Mouse (Mus musculus) forebrain, embryonic 13.5 days (tissue): ENCODE data around the gene 1600014C23Rik. TPM values are rescaled to one million over a fixed set of nuclear protein-coding genes. Genes with fewer than 3 reads are reported as not detected.

Source experiments
- ATAC-seq: fragments of 200-750 bp; cut with Nextera tagmentation; 2 replicates; pipeline ENCODE4 v1.8.0; 2017
- H3K27ac ChIP-seq: fragments of 300-500 bp; sonication (generic); 2 replicates; pipeline ENCODE4 v1.5.1; 2015; ENCODE audit warnings: inconsistent platforms, mild to moderate bottlenecking, moderate library complexity
- H3K27me3 ChIP-seq: fragments of 300-500 bp; sonication (generic); 2 replicates; pipeline ENCODE4 v1.6.1; 2015; ENCODE audit warnings: mild to moderate bottlenecking, inconsistent platforms
- H3K36me3 ChIP-seq: fragments of 300-500 bp; sonication (generic); 2 replicates; pipeline ENCODE4 v1.6.1; 2015; ENCODE audit warnings: mild to moderate bottlenecking, inconsistent platforms; ENCODE audit not compliant: poor library complexity, severe bottlenecking
- H3K4me1 ChIP-seq: fragments of 300-500 bp; sonication (generic); 2 replicates; pipeline ENCODE4 v1.6.1; 2015; ENCODE audit warnings: inconsistent platforms
- H3K4me2 ChIP-seq: fragments of 300-500 bp; sonication (generic); 2 replicates; pipeline ENCODE4 v1.6.1; 2015; ENCODE audit warnings: inconsistent platforms, mild to moderate bottlenecking, moderate library complexity
- H3K4me3 ChIP-seq: fragments of 300-500 bp; sonication (generic); 2 replicates; pipeline ENCODE4 v1.5.1; 2015; ENCODE audit warnings: mild to moderate bottlenecking, inconsistent platforms
- H3K9ac ChIP-seq: fragments of 300-500 bp; sonication (generic); 2 replicates; pipeline ENCODE4 v1.6.1; 2015; ENCODE audit warnings: mild to moderate bottlenecking, inconsistent platforms
- H3K9me3 ChIP-seq: fragments of 300-500 bp; sonication (generic); replicated peaks from 2 replicates; pipeline ENCODE4 v1.6.1; 2016; ENCODE audit warnings: inconsistent platforms
- WGBS: fragments of 180-500 bp; shearing (Covaris S2); methylation state at CpG from one replicate; pipeline ENCODE4 v1.1.7; 2015; 5-methylcytosine and 5-hydroxymethylcytosine counted together
- polyA plus RNA-seq: library from polyadenylated mRNA; unstranded; fragments of >200 nt; fragmentation: Nextera tagmentation; extraction: Ambion mirVana; gene quantifications from 2 replicates; pipeline ENCODE4 v1.2.1, GENCODE M21; 2015

Gene 1600014C23Rik
- polyA plus RNA-seq, 1 experiment from 2014 or later: 0.48 TPM

- Histone ChIP-seq H3K27ac (no peak overlapping the region), H3K4me2 (no peak overlapping the region), H3K4me1 (no peaks in the 10 kb centered on the region), H3K9ac (no peak overlapping the region), H3K27me3 (no peaks in the 10 kb centered on the region), H3K9me3 (no peaks in the 10 kb centered on the region), H3K4me3 (no peak overlapping the region), H3K36me3 (no peaks in the 10 kb centered on the region)
- WGBS: 66% methylated on average over 3 of the region's 3 CpGs
- ATAC-seq: no peak
Observed at GRCm38 (mm10) chr17:45711525-45711924, 22.1 kb downstream of the 1600014C23Rik start.

- no peak for ATAC-seq
- Histone ChIP-seq H3K4me1 (no peaks in the 10 kb centered on the region), H3K4me2 (no peak overlapping the region), H3K4me3 (no peak overlapping the region), H3K9me3 (no peaks in the 10 kb centered on the region), H3K9ac (no peak overlapping the region), H3K27me3 (no peaks in the 10 kb centered on the region), H3K27ac (no peak overlapping the region), H3K36me3 (no peaks in the 10 kb centered on the region)
- 85% methylated on average over 8 of the region's 8 CpGs for WGBS
Observed at GRCm38 (mm10) chr17:45710407-45710806, 23.2 kb downstream of the 1600014C23Rik start.

GRCm38 (mm10) chr17:45709829-45710228, 23.8 kb downstream of the 1600014C23Rik start:
- no peak overlapping the region for H3K27ac ChIP-seq
- H3K9ac ChIP-seq: no peak overlapping the region
- no peaks in the 10 kb centered on the region for H3K27me3 ChIP-seq
- no peak for ATAC-seq
- no peaks in the 10 kb centered on the region for H3K4me1 ChIP-seq
- H3K4me3 ChIP-seq: no peak overlapping the region
- H3K4me2 ChIP-seq: no peak overlapping the region
- H3K36me3 ChIP-seq: no peaks in the 10 kb centered on the region
- WGBS: 56% methylated on average over 3 of the region's 3 CpGs
- no peaks in the 10 kb centered on the region for H3K9me3 ChIP-seq

GRCm38 (mm10) chr17:45708179-45708578, 25.5 kb downstream of the 1600014C23Rik start:
- no peak overlapping the region for H3K27ac ChIP-seq
- H3K27me3 ChIP-seq: no peaks in the 10 kb centered on the region
- H3K9ac ChIP-seq: no peak overlapping the region
- WGBS: 83% methylated on average over 8 of the region's 8 CpGs
- no peak overlapping the region for H3K4me3 ChIP-seq
- H3K4me1 ChIP-seq: no peaks in the 10 kb centered on the region
- no peak overlapping the region for H3K4me2 ChIP-seq
- no peaks in the 10 kb centered on the region for H3K9me3 ChIP-seq
- ATAC-seq: no peak
- H3K36me3 ChIP-seq: no peaks in the 10 kb centered on the region

GRCm38 (mm10) chr17:45707376-45707775, 26.3 kb downstream of the 1600014C23Rik start:
- H3K27me3 ChIP-seq: no peaks in the 10 kb centered on the region
- H3K4me2 ChIP-seq: no peak overlapping the region
- H3K9ac ChIP-seq: no peak overlapping the region
- no peak for ATAC-seq
- WGBS: 49% methylated on average over 3 of the region's 3 CpGs
- no peaks in the 10 kb centered on the region for H3K4me1 ChIP-seq
- no peaks in the 10 kb centered on the region for H3K9me3 ChIP-seq
- no peaks in the 10 kb centered on the region for H3K36me3 ChIP-seq
- H3K27ac ChIP-seq: no peak overlapping the region
- no peak overlapping the region for H3K4me3 ChIP-seq

GRCm38 (mm10) chr17:45706796-45707195, 26.8 kb downstream of the 1600014C23Rik start:
- 74% methylated on average over 5 of the region's 5 CpGs for WGBS
- H3K4me2 ChIP-seq: no peak overlapping the region
- H3K36me3 ChIP-seq: no peaks in the 10 kb centered on the region
- ATAC-seq: no peak
- H3K4me1 ChIP-seq: no peaks in the 10 kb centered on the region
- no peak overlapping the region for H3K9ac ChIP-seq
- H3K27me3 ChIP-seq: no peaks in the 10 kb centered on the region
- no peak overlapping the region for H3K27ac ChIP-seq
- no peak overlapping the region for H3K4me3 ChIP-seq
- no peaks in the 10 kb centered on the region for H3K9me3 ChIP-seq

GRCm38 (mm10) chr17:45703187-45703586, 30.5 kb downstream of the 1600014C23Rik start:
- ATAC-seq: no peak
- H3K27me3 ChIP-seq: no peaks in the 10 kb centered on the region
- no peak overlapping the region for H3K9ac ChIP-seq
- H3K4me1 ChIP-seq: no peaks in the 10 kb centered on the region
- H3K4me2 ChIP-seq: no peak overlapping the region
- no peaks in the 10 kb centered on the region for H3K9me3 ChIP-seq
- no peak overlapping the region for H3K4me3 ChIP-seq
- H3K27ac ChIP-seq: no peak overlapping the region
- peaks cover 16% of the 10 kb centered on the region for H3K36me3 ChIP-seq
- WGBS: 71% methylated on average over 7 of the region's 7 CpGs

GRCm38 (mm10) chr17:45702254-45702653, 31.4 kb downstream of the 1600014C23Rik start:
- H3K9ac ChIP-seq: no peak overlapping the region
- no peak overlapping the region for H3K27ac ChIP-seq
- H3K36me3 ChIP-seq: peaks cover 22% of the 10 kb centered on the region
- H3K4me1 ChIP-seq: no peaks in the 10 kb centered on the region
- no peak overlapping the region for H3K4me3 ChIP-seq
- 60% methylated on average over 4 of the region's 4 CpGs for WGBS
- H3K4me2 ChIP-seq: no peak overlapping the region
- H3K9me3 ChIP-seq: no peaks in the 10 kb centered on the region
- no peaks in the 10 kb centered on the region for H3K27me3 ChIP-seq
- no peak for ATAC-seq

GRCm38 (mm10) chr17:45701236-45701591, 32.4 kb downstream of the 1600014C23Rik start:
- H3K9ac ChIP-seq: no peak overlapping the region
- H3K9me3 ChIP-seq: no peaks in the 10 kb centered on the region
- peaks cover 32% of the 10 kb centered on the region for H3K36me3 ChIP-seq
- H3K4me3 ChIP-seq: no peak overlapping the region
- H3K27me3 ChIP-seq: no peaks in the 10 kb centered on the region
- H3K4me1 ChIP-seq: no peaks in the 10 kb centered on the region
- ATAC-seq: no peak
- no peak overlapping the region for H3K27ac ChIP-seq
- WGBS: 72% methylated on average over 9 of the region's 9 CpGs
- no peak overlapping the region for H3K4me2 ChIP-seq

GRCm38 (mm10) chr17:45700496-45701235, 33.0 kb downstream of the 1600014C23Rik start:
- H3K9ac ChIP-seq: no peak overlapping the region
- H3K27me3 ChIP-seq: no peaks in the 10 kb centered on the region
- peaks cover 33% of the 10 kb centered on the region for H3K36me3 ChIP-seq
- no peaks in the 10 kb centered on the region for H3K4me1 ChIP-seq
- H3K4me2 ChIP-seq: no peak overlapping the region
- H3K27ac ChIP-seq: no peak overlapping the region
- no peak overlapping the region for H3K4me3 ChIP-seq
- 62% methylated on average over 9 of the region's 16 CpGs for WGBS
- ATAC-seq: no peak
- H3K9me3 ChIP-seq: no peaks in the 10 kb centered on the region

- ATAC-seq: no peak
- no peak overlapping the region for H3K27ac ChIP-seq
- H3K9me3 ChIP-seq: no peaks in the 10 kb centered on the region
- H3K4me3 ChIP-seq: no peak overlapping the region
- H3K4me2 ChIP-seq: no peak overlapping the region
- WGBS: 92% methylated on average over 3 of the region's 3 CpGs
- no peaks in the 10 kb centered on the region for H3K4me1 ChIP-seq
- no peaks in the 10 kb centered on the region for H3K27me3 ChIP-seq
- H3K9ac ChIP-seq: no peak overlapping the region
- peaks cover 33% of the 10 kb centered on the region for H3K36me3 ChIP-seq
Observed at GRCm38 (mm10) chr17:45699039-45699740, 34.5 kb downstream of the 1600014C23Rik start.

GRCm38 (mm10) chr17:45698368-45698767, 35.3 kb downstream of the 1600014C23Rik start:
- H3K4me3 ChIP-seq: no peak overlapping the region
- no peaks in the 10 kb centered on the region for H3K27me3 ChIP-seq
- no peak overlapping the region for H3K4me2 ChIP-seq
- no peak overlapping the region for H3K9ac ChIP-seq
- H3K27ac ChIP-seq: no peak overlapping the region
- no peaks in the 10 kb centered on the region for H3K9me3 ChIP-seq
- 90% methylated on average over 6 of the region's 6 CpGs for WGBS
- H3K4me1 ChIP-seq: no peaks in the 10 kb centered on the region
- H3K36me3 ChIP-seq: peaks cover 33% of the 10 kb centered on the region
- no peak for ATAC-seq
